9 mouse cellular contexts compared by ENCODE assay signal in genomic region chr4:46085223-46085811, GRCm38 (mm10). TPM values are rescaled to one million over a fixed set of nuclear protein-coding genes. Genes with fewer than 3 reads are reported as not detected.
DNase-seq lines count a peak whose midpoint lies in the region; ATAC-seq lines count a peak whose summit lies in the region.
"Had no signal": no experiment of that assay in that cellular context is flagged by ENCODE, and none has a peak within 500 bp of the region (broad histone marks: within the 10 kb centered on the region; RNA-seq: fewer than 3 reads in every experiment).

No protein-coding gene starts in this region.

- no peaks in the 10 kb centered on the region for H3K9me3 ChIP-seq in hindbrain, embryonic 15.5 days
- no peaks in the 10 kb centered on the region for H3K9me3 ChIP-seq in hindbrain, embryonic 14.5 days (ENCODE audit: control insufficient read depth, low read length)
- H3K9me3 ChIP-seq in heart, embryonic 15.5 days (replicated peaks): no peaks in the 10 kb centered on the region

- H3K4me3 ChIP-seq in hindbrain, embryonic 15.5 days: no peak overlapping the region
- H3K4me3 ChIP-seq in hindbrain, embryonic 14.5 days (replicated peaks; ENCODE audit: low read length): no peak overlapping the region
- H3K4me3 ChIP-seq in heart, embryonic 15.5 days: no peak overlapping the region

- ATAC-seq in hindbrain, embryonic 15.5 days (ENCODE audit: low FRiP score, low read depth): peak; percentile 48; the same call in 1 of the 2 replicates
- no peak for ATAC-seq in hindbrain, embryonic 14.5 days (ENCODE audit: low FRiP score)
- no peak for ATAC-seq in heart, embryonic 15.5 days (replicated peaks; ENCODE audit: insufficient number of reproducible peaks, insufficient read depth, low FRiP score, low read depth)

- H3K9ac ChIP-seq in hindbrain, embryonic 15.5 days: no peak overlapping the region
- no peak overlapping the region for H3K9ac ChIP-seq in hindbrain, embryonic 14.5 days
- no peak overlapping the region for H3K9ac ChIP-seq in heart, embryonic 15.5 days

- WGBS in hindbrain, embryonic 15.5 days: 53% methylated on average over 9 of the region's 9 CpGs
- WGBS in hindbrain, embryonic 14.5 days: 60% methylated on average over 9 of the region's 9 CpGs
- WGBS in heart, embryonic 15.5 days: 52% methylated on average over 9 of the region's 9 CpGs

- peaks cover 18% of the 10 kb centered on the region for H3K4me1 ChIP-seq in hindbrain, embryonic 15.5 days (replicated peaks)
- peaks cover 14% of the 10 kb centered on the region; the same call in 1 of the 2 replicates for H3K4me1 ChIP-seq in hindbrain, embryonic 14.5 days (replicated peaks; ENCODE audit: control insufficient read depth, insufficient read depth, low read length)
- peaks cover 43% of the 10 kb centered on the region for H3K4me1 ChIP-seq in heart, embryonic 15.5 days (replicated peaks)

- no peak overlapping the region for H3K4me2 ChIP-seq in hindbrain, embryonic 15.5 days
- H3K4me2 ChIP-seq in hindbrain, embryonic 14.5 days (replicated peaks): no peak overlapping the region
- H3K4me2 ChIP-seq in heart, embryonic 15.5 days: no peak overlapping the region

- H3K36me3 ChIP-seq in hindbrain, embryonic 15.5 days: no peaks in the 10 kb centered on the region
- no peaks in the 10 kb centered on the region for H3K36me3 ChIP-seq in hindbrain, embryonic 14.5 days (replicated peaks; ENCODE audit: control insufficient read depth, insufficient read depth)
- peaks cover 30% of the 10 kb centered on the region; the same call in 1 of the 2 replicates for H3K36me3 ChIP-seq in heart, embryonic 15.5 days

- no peak for DNase-seq in hindbrain, embryonic 14.5 days (ENCODE audit: low spot score)
- DNase-seq in MN1 (ENCODE audit: low spot score): peak; percentile 81
- DNase-seq in cerebellum, adult 11 months: peak; percentile 71
- DNase-seq in right cerebral cortex, postnatal 25 days: no peak
- DNase-seq in testis, postnatal 14 days (ENCODE audit: low spot score): no peak
- DNase-seq: spleen, adult 18-20 months; thymus, postnatal 4 days had no signal

- no peak overlapping the region for H3K27ac ChIP-seq in hindbrain, embryonic 15.5 days (replicated peaks)
- H3K27ac ChIP-seq in hindbrain, embryonic 14.5 days: no peak overlapping the region
- 0 out of 2 replicates have a peak overlapping the region, but pooled peaks have one; percentile 8 for H3K27ac ChIP-seq in heart, embryonic 15.5 days

- no peaks in the 10 kb centered on the region for H3K27me3 ChIP-seq in hindbrain, embryonic 15.5 days
- no peaks in the 10 kb centered on the region for H3K27me3 ChIP-seq in hindbrain, embryonic 14.5 days (ENCODE audit: control insufficient read depth, insufficient read depth, low read length)
- H3K27me3 ChIP-seq in heart, embryonic 15.5 days: no peaks in the 10 kb centered on the region

RNA-seq across cellular contexts. Expression of gene Tmod1, which starts 46.6 kb away (rescaled TPM):
- 1.6 and 1.9 TPM in 2 replicates for polyA plus RNA-seq in hindbrain, embryonic 15.5 days (2015; fragmentation: Nextera tagmentation; extraction: Ambion mirVana)
- polyA plus RNA-seq in hindbrain, embryonic 14.5 days (2014; fragmentation: Nextera tagmentation; extraction: Ambion mirVana): 1.9 TPM in 2 replicates
- polyA plus RNA-seq in heart, embryonic 15.5 days (2015; fragmentation: Nextera tagmentation; extraction: Ambion mirVana): 170 and 195 TPM in 2 replicates

RNA-seq across cellular contexts. Expression of gene Ncbp1, which starts 53.1 kb away (rescaled TPM):
- 71.5 and 73.4 TPM in 2 replicates for polyA plus RNA-seq in hindbrain, embryonic 15.5 days (2015; fragmentation: Nextera tagmentation; extraction: Ambion mirVana)
- polyA plus RNA-seq in hindbrain, embryonic 14.5 days (2014; fragmentation: Nextera tagmentation; extraction: Ambion mirVana): 75.6 and 84.9 TPM in 2 replicates
- polyA plus RNA-seq in heart, embryonic 15.5 days (2015; fragmentation: Nextera tagmentation; extraction: Ambion mirVana): 37.4 and 45.4 TPM in 2 replicates

RNA-seq across cellular contexts. Expression of gene Tstd2, which starts 53.2 kb away (rescaled TPM):
- polyA plus RNA-seq in hindbrain, embryonic 15.5 days (2015; fragmentation: Nextera tagmentation; extraction: Ambion mirVana): 33.4 and 34.0 TPM in 2 replicates
- 17.5 and 21.6 TPM in 2 replicates for polyA plus RNA-seq in hindbrain, embryonic 14.5 days (2014; fragmentation: Nextera tagmentation; extraction: Ambion mirVana)
- 24.2 and 29.4 TPM in 2 replicates for polyA plus RNA-seq in heart, embryonic 15.5 days (2015; fragmentation: Nextera tagmentation; extraction: Ambion mirVana)

Comparison
In these comparisons a context has a peak if more than half of its experiments do, and no peak if none do; other contexts are left out.
1. DNase-seq: peak in MN1 (single experiment) and cerebellum, adult 11 months (single experiment); none in hindbrain, embryonic 14.5 days (single experiment), right cerebral cortex, postnatal 25 days (single experiment) and testis, postnatal 14 days (single experiment).
2. RNA of gene Tmod1, which starts 46.6 kb away (polyA plus RNA-seq): 170 to 195 TPM in heart, embryonic 15.5 days; 1.6 to 1.9 TPM in hindbrain, embryonic 15.5 days and 1.9 TPM in hindbrain, embryonic 14.5 days; every median in the first group is over 10 times any median in the second.